In genomic region chr13:21781021-21781555, GRCm38 (mm10) we compare ENCODE assay signal across 7 mouse cellular contexts. TPM values are rescaled to one million over a fixed set of nuclear protein-coding genes. Genes with fewer than 3 reads are reported as not detected.
DNase-seq lines count a peak whose midpoint lies in the region; ATAC-seq and TF ChIP-seq lines count a peak whose summit lies in the region.

No protein-coding gene starts in this region.

- H3K4me2 ChIP-seq in forebrain, embryonic 11.5 days (ENCODE audit: low read depth, low read length, severe bottlenecking), result peak overlapping the region; percentile 76

- H3K27ac ChIP-seq in thymus, adult 2 months (ENCODE audit: control insufficient read depth, insufficient read depth, low read length), result peak overlapping the region; percentile 58; the same call in 1 of the 2 replicates
- peak overlapping the region; percentile 99 for H3K27ac ChIP-seq in forebrain, embryonic 11.5 days (ENCODE audit: low read depth, low read length)

- H3K9ac ChIP-seq in forebrain, embryonic 11.5 days (ENCODE audit: low read length), result no peak overlapping the region

- 65% methylated on average over 6 of the region's 6 CpGs for WGBS in thymus, adult 2 months
- 43% methylated on average over 6 of the region's 6 CpGs for WGBS in forebrain, embryonic 11.5 days

- H3K4me1 ChIP-seq in thymus, adult 2 months (replicated peaks; ENCODE audit: control insufficient read depth, insufficient read depth, low read length), result peaks cover 14% of the 10 kb centered on the region
- H3K4me1 ChIP-seq in forebrain, embryonic 11.5 days (replicated peaks; ENCODE audit: control insufficient read depth, insufficient read depth, low read length), result peaks cover 5% of the 10 kb centered on the region; the same call in 1 of the 2 replicates

- no peak overlapping the region for H3K4me3 ChIP-seq in thymus, adult 2 months (ENCODE audit: control insufficient read depth, insufficient read depth, low read length)
- no peak overlapping the region for H3K4me3 ChIP-seq in forebrain, embryonic 11.5 days (ENCODE audit: low read depth, low read length)

- DNase-seq in thymus, adult 2 months, result no peak
- DNase-seq in thymus, postnatal 36 days, result no peak
- no peak for DNase-seq in forebrain, embryonic 11.5 days (ENCODE audit: low spot score)
- DNase-seq in liver, result peak; percentile 14
- no peak for DNase-seq in adrenal gland, adult 8-10 months
- DNase-seq in right cerebral cortex, postnatal 4 days, result no peak

- H3K36me3 ChIP-seq in thymus, adult 2 months (ENCODE audit: control insufficient read depth, insufficient read depth, low read length), result no peaks in the 10 kb centered on the region
- no peaks in the 10 kb centered on the region for H3K36me3 ChIP-seq in forebrain, embryonic 11.5 days (ENCODE audit: control insufficient read depth, insufficient read depth, low read length)

- ATAC-seq in forebrain, embryonic 11.5 days (replicated peaks; ENCODE audit: low FRiP score), result no peak
- ATAC-seq in granulocyte monocyte progenitor cell, adult 5-6 weeks (replicated peaks; ENCODE audit: poor library complexity, severe bottlenecking), result no peak

- no peaks in the 10 kb centered on the region for H3K27me3 ChIP-seq in thymus, adult 2 months (ENCODE audit: control insufficient read depth, insufficient read depth, low read length)
- no peaks in the 10 kb centered on the region for H3K27me3 ChIP-seq in forebrain, embryonic 11.5 days (ENCODE audit: control insufficient read depth, insufficient read depth, low read length)

- no peak for TF ChIP-seq CTCF in thymus, adult 2 months (IDR thresholded peaks at IDR 0.05; ENCODE audit: borderline replicate concordance, control insufficient read depth, extremely low read depth, insufficient read depth, low read length, poor library complexity)

- no peak for TF ChIP-seq POLR2A in thymus, adult 2 months (IDR thresholded peaks at IDR 0.05; ENCODE audit: control insufficient read depth, extremely low read depth, insufficient read depth, low read length, poor library complexity)

- H3K9me3 ChIP-seq in forebrain, embryonic 11.5 days (ENCODE audit: control insufficient read depth, low read length), result no peaks in the 10 kb centered on the region

RNA-seq across cellular contexts. Expression of gene Hist1h1b, which starts 0.7 kb away (rescaled TPM):
- 22.4 and 28.1 TPM in 2 replicates for polyA plus RNA-seq in thymus, adult 2 months (2012; rRNA removed)
- polyA plus RNA-seq in forebrain, embryonic 11.5 days (2014; fragmentation: Nextera tagmentation; extraction: Ambion mirVana), result 20.4 and 20.6 TPM in 2 replicates
- 278 and 329 TPM in 2 replicates for total RNA-seq in granulocyte monocyte progenitor cell, adult 5-6 weeks (2014; fragmentation: Nextera tagmentation)
- 1,634 and 1,715 TPM in 2 replicates for total RNA-seq in granulocyte monocyte progenitor cell, adult 5-6 weeks (2017)
- 10 to 100 TPM; 13.2 to 18.9 (median 15.8) TPM for total RNA-seq in adrenal gland, adult 8-10 months (2022)

RNA-seq across cellular contexts. Expression of gene Hist1h3i, which starts 2.1 kb away (rescaled TPM):
- 484 and 650 TPM in 2 replicates for polyA plus RNA-seq in thymus, adult 2 months (2012; rRNA removed)
- polyA plus RNA-seq in forebrain, embryonic 11.5 days (2014; fragmentation: Nextera tagmentation; extraction: Ambion mirVana), result 298 and 312 TPM in 2 replicates
- 73.1 and 153 TPM in 2 replicates for total RNA-seq in granulocyte monocyte progenitor cell, adult 5-6 weeks (2014; fragmentation: Nextera tagmentation)
- total RNA-seq in granulocyte monocyte progenitor cell, adult 5-6 weeks (2017), result 268 and 310 TPM in 2 replicates
- total RNA-seq in adrenal gland, adult 8-10 months (2022), result 10 to 100 TPM; 45.2 to 52.5 (median 48.0) TPM

RNA-seq across cellular contexts. Expression of gene Hist1h2an, which starts 5.9 kb away (rescaled TPM):
- polyA plus RNA-seq in thymus, adult 2 months (2012; rRNA removed), result 183 and 223 TPM in 2 replicates
- polyA plus RNA-seq in forebrain, embryonic 11.5 days (2014; fragmentation: Nextera tagmentation; extraction: Ambion mirVana), result 5.0 and 5.9 TPM in 2 replicates
- total RNA-seq in granulocyte monocyte progenitor cell, adult 5-6 weeks (2014; fragmentation: Nextera tagmentation), result 8.9 TPM in 1 of 2 replicates, not detected in the other
- 984 and 1,144 TPM in 2 replicates for total RNA-seq in granulocyte monocyte progenitor cell, adult 5-6 weeks (2017)
- total RNA-seq in adrenal gland, adult 8-10 months (2022), result 1 to 10 TPM in 2 of 4 experiments, not detected in 2; 2.7 to 7.2 TPM

RNA-seq across cellular contexts. Expression of gene Hist1h2bp, which starts 6.2 kb away (rescaled TPM):
- 39.3 and 52.7 TPM in 2 replicates for polyA plus RNA-seq in thymus, adult 2 months (2012; rRNA removed)
- 3.0 and 3.1 TPM in 2 replicates for polyA plus RNA-seq in forebrain, embryonic 11.5 days (2014; fragmentation: Nextera tagmentation; extraction: Ambion mirVana)
- total RNA-seq in granulocyte monocyte progenitor cell, adult 5-6 weeks (2014; fragmentation: Nextera tagmentation), result 8.8 and 28.0 TPM in 2 replicates
- total RNA-seq in granulocyte monocyte progenitor cell, adult 5-6 weeks (2017), result 41.2 and 55.0 TPM in 2 replicates
- 10 to 100 TPM in 1 of 4 experiments, 1 to 10 TPM in 3; 6.0 to 15.5 (median 8.6) TPM for total RNA-seq in adrenal gland, adult 8-10 months (2022)

RNA-seq across cellular contexts. Expression of gene Hist1h2bn, which starts 27.2 kb away (rescaled TPM):
- polyA plus RNA-seq in thymus, adult 2 months (2012; rRNA removed), result 213 and 218 TPM in 2 replicates
- polyA plus RNA-seq in forebrain, embryonic 11.5 days (2014; fragmentation: Nextera tagmentation; extraction: Ambion mirVana), result 1.9 and 2.5 TPM in 2 replicates
- 168 and 218 TPM in 2 replicates for total RNA-seq in granulocyte monocyte progenitor cell, adult 5-6 weeks (2014; fragmentation: Nextera tagmentation)
- total RNA-seq in granulocyte monocyte progenitor cell, adult 5-6 weeks (2017), result 1,437 and 1,878 TPM in 2 replicates
- 10 to 100 TPM; 10.1 to 17.6 (median 15.3) TPM for total RNA-seq in adrenal gland, adult 8-10 months (2022)

Comparison
In these comparisons a context has a peak if more than half of its experiments do, and no peak if none do; other contexts are left out.
1. RNA of gene Hist1h1b, which starts 0.7 kb away (total RNA-seq): 278 to 1,715 TPM in granulocyte monocyte progenitor cell, adult 5-6 weeks; 13.2 to 18.9 TPM in adrenal gland, adult 8-10 months; every median in the first group is over 10 times any median in the second.